Mouse (Mus musculus) forebrain, embryonic 13.5 days (tissue): ENCODE results near the gene Lamtor1. TPM values are rescaled to one million over a fixed set of nuclear protein-coding genes. Genes with fewer than 3 reads are reported as not detected.

Experiments
- ATAC-seq: fragments of 200-750 bp; cut with Nextera tagmentation; 2 replicates; pipeline ENCODE4 v1.8.0; 2017
- H3K27ac ChIP-seq: fragments of 300-500 bp; sonication (generic); 2 replicates; pipeline ENCODE4 v1.5.1; 2015; ENCODE audit warnings: inconsistent platforms, mild to moderate bottlenecking, moderate library complexity
- H3K27me3 ChIP-seq: fragments of 300-500 bp; sonication (generic); 2 replicates; pipeline ENCODE4 v1.6.1; 2015; ENCODE audit warnings: mild to moderate bottlenecking, inconsistent platforms
- H3K36me3 ChIP-seq: fragments of 300-500 bp; sonication (generic); 2 replicates; pipeline ENCODE4 v1.6.1; 2015; ENCODE audit warnings: mild to moderate bottlenecking, inconsistent platforms; ENCODE audit not compliant: poor library complexity, severe bottlenecking
- H3K4me1 ChIP-seq: fragments of 300-500 bp; sonication (generic); 2 replicates; pipeline ENCODE4 v1.6.1; 2015; ENCODE audit warnings: inconsistent platforms
- H3K4me2 ChIP-seq: fragments of 300-500 bp; sonication (generic); 2 replicates; pipeline ENCODE4 v1.6.1; 2015; ENCODE audit warnings: inconsistent platforms, mild to moderate bottlenecking, moderate library complexity
- H3K4me3 ChIP-seq: fragments of 300-500 bp; sonication (generic); 2 replicates; pipeline ENCODE4 v1.5.1; 2015; ENCODE audit warnings: mild to moderate bottlenecking, inconsistent platforms
- H3K9ac ChIP-seq: fragments of 300-500 bp; sonication (generic); 2 replicates; pipeline ENCODE4 v1.6.1; 2015; ENCODE audit warnings: mild to moderate bottlenecking, inconsistent platforms
- H3K9me3 ChIP-seq: fragments of 300-500 bp; sonication (generic); replicated peaks from 2 replicates; pipeline ENCODE4 v1.6.1; 2016; ENCODE audit warnings: inconsistent platforms
- WGBS: fragments of 180-500 bp; shearing (Covaris S2); methylation state at CpG from one replicate; pipeline ENCODE4 v1.1.7; 2015; 5-methylcytosine and 5-hydroxymethylcytosine counted together
- polyA plus RNA-seq: library from polyadenylated mRNA; unstranded; fragments of >200 nt; fragmentation: Nextera tagmentation; extraction: Ambion mirVana; gene quantifications from 2 replicates; pipeline ENCODE4 v1.2.1, GENCODE M21; 2015

The Lamtor1 gene
- polyA plus RNA-seq, 1 experiment from 2014 or later, result 152 TPM

DNA sequence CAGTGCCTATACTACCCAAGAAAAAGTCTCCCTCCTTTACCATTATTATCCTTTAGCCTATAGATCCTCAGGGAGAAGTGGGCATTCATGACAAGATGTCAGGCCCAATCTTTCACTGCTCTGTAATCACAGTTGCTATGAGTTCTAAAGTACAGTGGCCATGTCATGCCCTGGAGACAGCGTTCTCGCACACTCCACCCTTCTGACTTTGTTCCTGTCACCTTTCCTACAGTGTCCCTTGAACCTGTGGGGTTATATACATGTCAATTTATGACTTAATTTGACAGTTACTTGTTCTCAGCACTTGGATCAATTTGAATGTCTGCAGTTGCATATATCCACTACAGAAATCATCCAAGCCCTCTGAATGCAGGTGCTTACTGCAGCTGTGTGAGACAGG lies 57.1 kb downstream of the Lamtor1 start:
- H3K4me1 ChIP-seq, result peaks cover 20% of the 10 kb centered on the region
- ATAC-seq, result no peak
- H3K27me3 ChIP-seq, result no peaks in the 10 kb centered on the region
- no peak overlapping the region for H3K4me2 ChIP-seq
- no peaks in the 10 kb centered on the region for H3K36me3 ChIP-seq
- H3K9me3 ChIP-seq, result no peaks in the 10 kb centered on the region
- H3K4me3 ChIP-seq, result no peak overlapping the region
- WGBS, result 97% methylated on average over 2 of the region's 2 CpGs
- H3K9ac ChIP-seq, result no peak overlapping the region
- H3K27ac ChIP-seq, result no peak overlapping the region

DNA sequence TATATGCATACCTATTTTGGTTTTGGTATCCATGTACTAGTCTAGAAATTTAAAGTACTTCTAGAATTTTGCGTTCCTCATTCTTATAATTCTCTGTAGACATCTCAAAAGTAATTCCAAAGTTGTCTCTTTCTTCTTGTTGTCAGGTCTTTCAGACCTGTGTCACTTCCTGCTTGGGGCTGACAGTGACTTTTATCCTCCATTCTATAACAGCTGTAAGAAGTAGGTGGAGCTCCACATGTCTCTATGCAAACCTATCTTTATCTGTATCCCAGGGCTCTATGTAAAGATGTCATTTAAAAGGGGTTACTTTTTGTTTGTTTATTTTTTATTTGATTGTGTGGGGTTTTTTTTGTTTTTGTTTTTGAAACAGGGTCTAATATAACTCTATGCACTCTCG lies 57.9 kb downstream of the Lamtor1 start:
- 95% methylated on average over 2 of the region's 2 CpGs for WGBS
- ATAC-seq, result no peak
- no peaks in the 10 kb centered on the region for H3K27me3 ChIP-seq

GRCm38 (mm10) chr7:101964551-101964950 lies 58.8 kb downstream of the Lamtor1 start:
- Histone ChIP-seq H3K27me3 (no peaks in the 10 kb centered on the region), H3K36me3 (no peaks in the 10 kb centered on the region), H3K4me2 (no peak overlapping the region), H3K9ac (no peak overlapping the region), H3K27ac (no peak overlapping the region), H3K4me3 (no peak overlapping the region), H3K4me1 (peaks cover 35% of the 10 kb centered on the region), H3K9me3 (no peaks in the 10 kb centered on the region)
- no peak for ATAC-seq
- 97% methylated on average over 4 of the region's 4 CpGs for WGBS

More for the DNA sequence above, 57.9 kb downstream of the Lamtor1 start:
- Histone ChIP-seq H3K27ac (no peak overlapping the region), H3K9ac (no peak overlapping the region), H3K4me1 (peaks cover 27% of the 10 kb centered on the region), H3K4me2 (no peak overlapping the region), H3K4me3 (no peak overlapping the region), H3K9me3 (no peaks in the 10 kb centered on the region), H3K36me3 (no peaks in the 10 kb centered on the region)

DNA sequence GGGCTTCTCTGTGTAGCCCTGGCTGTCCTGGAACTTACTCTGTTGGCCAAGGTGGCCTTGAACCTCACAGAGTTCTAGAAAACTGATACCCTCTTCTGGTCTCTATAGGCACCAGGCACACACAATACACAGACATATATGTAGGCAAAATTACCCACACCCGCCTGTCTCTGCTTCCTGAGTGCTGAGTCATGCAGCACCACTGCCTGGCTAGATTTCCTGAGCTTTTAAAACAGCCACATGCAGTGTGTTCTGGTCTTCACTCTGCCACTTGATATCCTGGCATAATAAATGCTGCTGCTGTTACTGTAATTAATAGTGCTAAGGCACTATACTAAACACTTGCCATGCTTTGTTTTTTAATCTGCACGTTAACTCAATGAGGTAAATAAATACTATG lies 59.9 kb downstream of the Lamtor1 start:
- no peak for ATAC-seq
- Histone ChIP-seq H3K36me3 (no peaks in the 10 kb centered on the region), H3K27me3 (no peaks in the 10 kb centered on the region), H3K9me3 (no peaks in the 10 kb centered on the region), H3K9ac (no peak overlapping the region), H3K4me1 (peaks cover 29% of the 10 kb centered on the region), H3K4me3 (no peak overlapping the region), H3K27ac (no peak overlapping the region), H3K4me2 (no peak overlapping the region)
- whole genome bisulfite sequencing, result 84% methylated on average over 2 of the region's 2 CpGs

- Histone ChIP-seq H3K4me3 (no peak overlapping the region), H3K9ac (no peak overlapping the region), H3K27me3 (no peaks in the 10 kb centered on the region), H3K4me2 (no peak overlapping the region), H3K27ac (no peak overlapping the region), H3K36me3 (no peaks in the 10 kb centered on the region), H3K4me1 (peaks cover 42% of the 10 kb centered on the region), H3K9me3 (no peaks in the 10 kb centered on the region)
- no peak for ATAC-seq
- 97% methylated on average over 1 of the region's 1 CpGs for WGBS
Observed at GRCm38 (mm10) chr7:101967256-101967655, 61.6 kb downstream of the Lamtor1 start.

DNA sequence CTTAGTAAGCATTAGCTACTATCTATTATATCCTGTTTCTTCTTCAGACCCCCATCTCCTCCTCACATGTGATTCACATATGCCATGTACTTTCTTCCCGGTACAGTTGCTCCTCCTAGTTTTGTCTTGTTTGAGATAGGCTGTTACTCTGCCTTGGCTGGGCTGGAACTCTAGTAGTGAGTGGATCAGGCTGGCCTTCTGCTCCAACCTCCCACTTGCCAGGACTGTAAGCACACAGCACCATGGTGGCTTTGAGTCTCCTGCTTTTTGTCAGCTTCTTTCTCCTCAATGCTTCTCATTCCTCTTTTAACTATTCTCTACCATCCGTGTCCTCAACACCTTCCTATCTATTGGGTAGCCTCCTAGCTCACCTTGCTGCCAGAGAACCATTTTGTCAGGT lies 63.0 kb downstream of the Lamtor1 start:
- Histone ChIP-seq H3K27ac (peak overlapping the region; percentile 100), H3K9me3 (no peaks in the 10 kb centered on the region), H3K4me1 (peaks cover 57% of the 10 kb centered on the region), H3K36me3 (no peaks in the 10 kb centered on the region), H3K4me2 (peak overlapping the region; percentile 75), H3K27me3 (no peaks in the 10 kb centered on the region), H3K9ac (peak overlapping the region; percentile 49), H3K4me3 (0 out of 2 replicates have a peak overlapping the region, but pooled peaks have one; percentile 70)
- no peak for ATAC-seq
- 65% methylated on average over 2 of the region's 2 CpGs for WGBS

GRCm38 (mm10) chr7:101969694-101970428 lies 64.2 kb downstream of the Lamtor1 start:
- no peaks in the 10 kb centered on the region for H3K36me3 ChIP-seq
- H3K4me3 ChIP-seq, result peak overlapping the region; percentile 70
- H3K27me3 ChIP-seq, result no peaks in the 10 kb centered on the region
- H3K4me2 ChIP-seq, result peak overlapping the region; percentile 75
- under 1% methylated on average over 40 of the region's 53 CpGs for WGBS
- peak; percentile 91 for ATAC-seq
- H3K27ac ChIP-seq, result peak overlapping the region; percentile 100
- H3K9me3 ChIP-seq, result no peaks in the 10 kb centered on the region
- H3K4me1 ChIP-seq, result peaks cover 64% of the 10 kb centered on the region
- peak overlapping the region; percentile 95 for H3K9ac ChIP-seq

DNA sequence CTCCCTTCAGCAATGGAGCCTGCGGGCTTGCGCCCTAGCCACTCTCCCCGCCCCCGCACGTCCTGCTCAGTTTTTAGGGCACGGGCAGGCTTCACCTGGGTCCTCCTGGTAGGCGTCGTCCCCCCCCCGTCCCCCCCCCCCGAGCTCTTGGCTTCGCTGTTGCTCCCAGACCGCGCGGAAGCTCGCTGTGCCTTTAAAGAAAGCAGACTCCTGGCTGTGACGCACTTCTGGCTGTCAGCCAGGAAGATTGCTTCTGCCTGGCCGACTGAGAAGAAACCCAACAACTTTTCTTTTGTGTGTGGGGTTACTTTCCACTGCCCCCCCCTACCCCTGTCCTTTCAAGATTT lies 64.7 kb downstream of the Lamtor1 start:
- Histone ChIP-seq H3K9me3 (no peaks in the 10 kb centered on the region), H3K36me3 (no peaks in the 10 kb centered on the region), H3K27ac (peak overlapping the region; percentile 100), H3K4me1 (peaks cover 64% of the 10 kb centered on the region), H3K4me2 (peak overlapping the region; percentile 75), H3K4me3 (peak overlapping the region; percentile 70), H3K27me3 (no peaks in the 10 kb centered on the region), H3K9ac (peak overlapping the region; percentile 95)
- WGBS, result 0% methylated on average over 17 of the region's 17 CpGs
- ATAC-seq, result peak; percentile 68

GRCm38 (mm10) chr7:101970821-101971461 lies 65.2 kb downstream of the Lamtor1 start:
- no peaks in the 10 kb centered on the region for H3K27me3 ChIP-seq
- H3K4me3 ChIP-seq, result peak overlapping the region; percentile 70
- peaks cover under 1% of the 10 kb centered on the region; the same call in 1 of the 2 replicates for H3K36me3 ChIP-seq
- ATAC-seq, result peak; percentile 76
- under 1% methylated on average over 19 of the region's 19 CpGs for WGBS
- no peaks in the 10 kb centered on the region for H3K9me3 ChIP-seq
- peak overlapping the region; percentile 75 for H3K4me2 ChIP-seq
- H3K27ac ChIP-seq, result peak overlapping the region; percentile 100
- H3K4me1 ChIP-seq, result peaks cover 64% of the 10 kb centered on the region
- H3K9ac ChIP-seq, result peak overlapping the region; percentile 95

DNA sequence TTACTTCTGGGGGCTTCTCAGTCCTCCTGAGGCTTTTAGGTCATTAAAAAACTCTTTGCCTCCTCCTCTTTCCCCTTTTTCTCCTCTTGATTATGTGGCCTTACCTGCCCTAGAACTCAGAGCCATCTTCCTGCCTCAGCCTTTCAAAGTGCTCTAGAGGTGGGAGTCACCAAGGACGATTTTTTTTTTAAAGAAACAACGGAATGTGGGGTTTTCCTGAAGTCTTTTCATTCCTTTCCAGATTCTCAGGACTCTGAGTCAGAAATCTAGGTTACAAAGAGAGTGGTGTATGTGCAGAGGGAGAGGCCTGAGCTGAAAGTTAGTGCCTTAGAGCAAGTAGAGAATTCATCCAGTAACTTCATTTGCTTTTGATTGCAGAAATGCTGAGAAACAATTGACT lies 66.0 kb downstream of the Lamtor1 start:
- no peak for ATAC-seq
- H3K9ac ChIP-seq, result peak overlapping the region; percentile 95
- H3K27me3 ChIP-seq, result no peaks in the 10 kb centered on the region
- H3K4me3 ChIP-seq, result peak overlapping the region; percentile 70
- H3K4me1 ChIP-seq, result peaks cover 61% of the 10 kb centered on the region
- 34% methylated on average over 2 of the region's 2 CpGs for WGBS
- peaks cover 7% of the 10 kb centered on the region; the same call in 1 of the 2 replicates for H3K36me3 ChIP-seq
- peak overlapping the region; percentile 100 for H3K27ac ChIP-seq
- H3K9me3 ChIP-seq, result no peaks in the 10 kb centered on the region
- peak overlapping the region; percentile 75 for H3K4me2 ChIP-seq

GRCm38 (mm10) chr7:101973730-101974129 lies 68.0 kb downstream of the Lamtor1 start:
- Histone ChIP-seq H3K4me2 (no peak overlapping the region), H3K27ac (no peak overlapping the region), H3K36me3 (peaks cover 15% of the 10 kb centered on the region), H3K4me3 (no peak overlapping the region), H3K9me3 (no peaks in the 10 kb centered on the region), H3K4me1 (peaks cover 44% of the 10 kb centered on the region), H3K27me3 (no peaks in the 10 kb centered on the region), H3K9ac (no peak overlapping the region)
- WGBS, result 85% methylated on average over 3 of the region's 3 CpGs
- ATAC-seq, result no peak

GRCm38 (mm10) chr7:101974505-101974904 lies 68.8 kb downstream of the Lamtor1 start:
- peaks cover 36% of the 10 kb centered on the region for H3K4me1 ChIP-seq
- H3K27ac ChIP-seq, result 0 out of 2 replicates have a peak overlapping the region, but pooled peaks have one; percentile 0
- H3K9ac ChIP-seq, result no peak overlapping the region
- 80% methylated on average over 2 of the region's 2 CpGs for whole genome bisulfite sequencing
- peaks cover 18% of the 10 kb centered on the region for H3K36me3 ChIP-seq
- H3K27me3 ChIP-seq, result no peaks in the 10 kb centered on the region
- no peak overlapping the region for H3K4me2 ChIP-seq
- no peaks in the 10 kb centered on the region for H3K9me3 ChIP-seq
- no peak for ATAC-seq
- H3K4me3 ChIP-seq, result no peak overlapping the region
